Mouse (Mus musculus): ENCODE measurements at regions not wholly inside any gene's neighbourhood (a gene's known extent, or its start where the extent isn't known, plus 50 kb on each side); places are given as distances from the start of the nearest gene placed in this dataset.
"Not testable (repeated sequence)": the region's sequence is repeated elsewhere in the genome, so short reads cannot be mapped to it uniquely, and the experiment has no call there.

GRCm38 (mm10) chr6:37763036-37763435 lies 107.6 kb upstream of the Trim24 start:
- TF ChIP-seq POLR2A (IDR thresholded peaks at IDR 0.05; ENCODE audit: low read depth, low read length), result no peak
- no peak for TF ChIP-seq CTCF (IDR thresholded peaks at IDR 0.05; ENCODE audit: extremely low read depth, insufficient read length, insufficient replicate concordance, low read depth, low read length)
- 20% methylated on average over 2 of the region's 2 CpGs for WGBS
- H3K36me3 ChIP-seq (ENCODE audit: control insufficient read depth, insufficient read depth, low read length), result no peaks in the 10 kb centered on the region
- H3K4me1 ChIP-seq (ENCODE audit: control insufficient read depth, insufficient read depth, insufficient read length, low read length), result no peaks in the 10 kb centered on the region
- H3K27me3 ChIP-seq (ENCODE audit: control insufficient read depth, insufficient read depth, low read length), result no peaks in the 10 kb centered on the region
- no peak overlapping the region for H3K27ac ChIP-seq (ENCODE audit: insufficient read depth, low read depth, low read length)
- no peak overlapping the region for H3K4me3 ChIP-seq (ENCODE audit: low read depth, low read length)

- no peak overlapping the region for H3K27ac ChIP-seq (ENCODE audit: insufficient read depth, low read depth, low read length)
- no peaks in the 10 kb centered on the region for H3K36me3 ChIP-seq (ENCODE audit: control insufficient read depth, insufficient read depth, low read length)
- no peaks in the 10 kb centered on the region for H3K4me1 ChIP-seq (ENCODE audit: control insufficient read depth, insufficient read depth, insufficient read length, low read length)
- no peaks in the 10 kb centered on the region for H3K27me3 ChIP-seq (ENCODE audit: control insufficient read depth, insufficient read depth, low read length)
- no peak overlapping the region for H3K4me3 ChIP-seq (ENCODE audit: low read depth, low read length)
- TF ChIP-seq CTCF (IDR thresholded peaks at IDR 0.05; ENCODE audit: extremely low read depth, insufficient read length, insufficient replicate concordance, low read depth, low read length) (no peak), POLR2A (IDR thresholded peaks at IDR 0.05; ENCODE audit: low read depth, low read length) (no peak)
Observed at GRCm38 (mm10) chr6:37767690-37768089, 102.9 kb upstream of the Trim24 start.

GRCm38 (mm10) chr6:37773294-37773693 lies 97.3 kb upstream of the Trim24 start:
- Histone ChIP-seq H3K27me3 (ENCODE audit: control insufficient read depth, insufficient read depth, low read length) (no peaks in the 10 kb centered on the region), H3K27ac (ENCODE audit: insufficient read depth, low read depth, low read length) (no peak overlapping the region), H3K36me3 (ENCODE audit: control insufficient read depth, insufficient read depth, low read length) (no peaks in the 10 kb centered on the region), H3K4me3 (ENCODE audit: low read depth, low read length) (no peak overlapping the region), H3K4me1 (ENCODE audit: control insufficient read depth, insufficient read depth, insufficient read length, low read length) (no peaks in the 10 kb centered on the region)
- TF ChIP-seq CTCF (IDR thresholded peaks at IDR 0.05; ENCODE audit: extremely low read depth, insufficient read length, insufficient replicate concordance, low read depth, low read length) (no peak), POLR2A (IDR thresholded peaks at IDR 0.05; ENCODE audit: low read depth, low read length) (no peak)

- no peak overlapping the region for H3K4me3 ChIP-seq (ENCODE audit: low read depth, low read length)
- H3K27me3 ChIP-seq (ENCODE audit: control insufficient read depth, insufficient read depth, low read length), result no peaks in the 10 kb centered on the region
- H3K27ac ChIP-seq (ENCODE audit: insufficient read depth, low read depth, low read length), result no peak overlapping the region
- TF ChIP-seq CTCF (IDR thresholded peaks at IDR 0.05; ENCODE audit: extremely low read depth, insufficient read length, insufficient replicate concordance, low read depth, low read length) (no peak), POLR2A (IDR thresholded peaks at IDR 0.05; ENCODE audit: low read depth, low read length) (no peak)
- no peaks in the 10 kb centered on the region for H3K36me3 ChIP-seq (ENCODE audit: control insufficient read depth, insufficient read depth, low read length)
- no peaks in the 10 kb centered on the region for H3K4me1 ChIP-seq (ENCODE audit: control insufficient read depth, insufficient read depth, insufficient read length, low read length)
Observed at GRCm38 (mm10) chr6:37775151-37775550, 95.5 kb upstream of the Trim24 start.

GRCm38 (mm10) chr6:37779893-37780292 lies 90.7 kb upstream of the Trim24 start:
- Histone ChIP-seq H3K27me3 (ENCODE audit: control insufficient read depth, insufficient read depth, low read length) (no peaks in the 10 kb centered on the region), H3K36me3 (ENCODE audit: control insufficient read depth, insufficient read depth, low read length) (no peaks in the 10 kb centered on the region), H3K4me1 (ENCODE audit: control insufficient read depth, insufficient read depth, insufficient read length, low read length) (no peaks in the 10 kb centered on the region), H3K27ac (ENCODE audit: insufficient read depth, low read depth, low read length) (no peak overlapping the region), H3K4me3 (ENCODE audit: low read depth, low read length) (no peak overlapping the region)
- no peak for TF ChIP-seq POLR2A (IDR thresholded peaks at IDR 0.05; ENCODE audit: low read depth, low read length)
- no peak for TF ChIP-seq CTCF (IDR thresholded peaks at IDR 0.05; ENCODE audit: extremely low read depth, insufficient read length, insufficient replicate concordance, low read depth, low read length)

- Histone ChIP-seq H3K4me3 (ENCODE audit: low read depth, low read length) (no peak overlapping the region), H3K27ac (ENCODE audit: insufficient read depth, low read depth, low read length) (no peak overlapping the region), H3K27me3 (ENCODE audit: control insufficient read depth, insufficient read depth, low read length) (no peaks in the 10 kb centered on the region), H3K4me1 (ENCODE audit: control insufficient read depth, insufficient read depth, insufficient read length, low read length) (peaks cover 3% of the 10 kb centered on the region; the same call in 1 of the 2 replicates), H3K36me3 (ENCODE audit: control insufficient read depth, insufficient read depth, low read length) (no peaks in the 10 kb centered on the region)
- no peak for TF ChIP-seq POLR2A (IDR thresholded peaks at IDR 0.05; ENCODE audit: low read depth, low read length)
- TF ChIP-seq CTCF (IDR thresholded peaks at IDR 0.05; ENCODE audit: extremely low read depth, insufficient read length, insufficient replicate concordance, low read depth, low read length), result no peak
Observed at GRCm38 (mm10) chr6:37781894-37782293, 88.7 kb upstream of the Trim24 start.

GRCm38 (mm10) chr6:37785280-37785679 lies 85.3 kb upstream of the Trim24 start:
- 87% methylated on average over 3 of the region's 3 CpGs for WGBS
- H3K36me3 ChIP-seq (ENCODE audit: control insufficient read depth, insufficient read depth, low read length); H3K4me3 ChIP-seq (ENCODE audit: low read depth, low read length); H3K27me3 ChIP-seq (ENCODE audit: control insufficient read depth, insufficient read depth, low read length); H3K27ac ChIP-seq (ENCODE audit: insufficient read depth, low read depth, low read length); H3K4me1 ChIP-seq (ENCODE audit: control insufficient read depth, insufficient read depth, insufficient read length, low read length): not testable (repeated sequence)

GRCm38 (mm10) chr6:37785741-37786140 lies 84.9 kb upstream of the Trim24 start:
- 57% methylated on average over 7 of the region's 7 CpGs for WGBS
- Histone ChIP-seq H3K4me1 (ENCODE audit: control insufficient read depth, insufficient read depth, insufficient read length, low read length) (peaks cover 3% of the 10 kb centered on the region; the same call in 1 of the 2 replicates), H3K27me3 (ENCODE audit: control insufficient read depth, insufficient read depth, low read length) (no peaks in the 10 kb centered on the region), H3K36me3 (ENCODE audit: control insufficient read depth, insufficient read depth, low read length) (no peaks in the 10 kb centered on the region), H3K4me3 (ENCODE audit: low read depth, low read length) (no peak overlapping the region), H3K27ac (ENCODE audit: insufficient read depth, low read depth, low read length) (no peak overlapping the region)
- no peak for TF ChIP-seq POLR2A (IDR thresholded peaks at IDR 0.05; ENCODE audit: low read depth, low read length)
- no peak for TF ChIP-seq CTCF (IDR thresholded peaks at IDR 0.05; ENCODE audit: extremely low read depth, insufficient read length, insufficient replicate concordance, low read depth, low read length)

- not testable (repeated sequence) for H3K27me3 ChIP-seq (ENCODE audit: control insufficient read depth, insufficient read depth, low read length); H3K4me1 ChIP-seq (ENCODE audit: control insufficient read depth, insufficient read depth, insufficient read length, low read length); H3K4me3 ChIP-seq (ENCODE audit: low read depth, low read length); H3K27ac ChIP-seq (ENCODE audit: insufficient read depth, low read depth, low read length); H3K36me3 ChIP-seq (ENCODE audit: control insufficient read depth, insufficient read depth, low read length)
- WGBS, result 92% methylated on average over 4 of the region's 8 CpGs
Observed at GRCm38 (mm10) chr6:37787858-37788257, 82.8 kb upstream of the Trim24 start.

Measured in small intestine, adult 2 months (tissue).